Mouse (Mus musculus): ENCODE data around the gene Nek5.

Nek5 gene

DNA sequence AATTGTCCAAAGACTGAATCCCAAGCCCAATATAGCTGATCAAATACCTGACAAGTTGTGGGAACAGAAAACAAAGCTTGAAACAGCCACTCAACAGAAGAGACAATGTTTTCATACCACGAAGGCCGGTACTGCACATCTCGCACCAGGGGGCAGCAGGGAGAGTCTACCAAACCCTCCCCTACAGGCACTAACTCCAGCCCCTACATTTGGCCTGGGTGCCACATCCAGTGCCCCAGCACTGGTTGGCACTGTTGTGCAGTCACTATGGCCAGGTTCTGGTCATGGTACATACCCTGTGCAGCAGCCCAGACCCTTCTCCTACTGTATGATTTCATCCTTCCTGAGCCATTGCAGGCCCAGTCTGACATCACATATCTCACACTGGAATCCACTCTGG, 95.9 kb downstream of the Nek5 start:
- Histone ChIP-seq H3K9me3 (ENCODE audit: low read length) (peaks cover 7% of the 10 kb centered on the region), H3K4me1 (replicated peaks; ENCODE audit: low read depth, low read length) (no peaks in the 10 kb centered on the region), H3K27me3 (ENCODE audit: insufficient read depth, low read length) (0 out of 2 replicates have a peak, but pooled peaks cover 4% of the 10 kb centered on the region), H3K4me3 (replicated peaks; ENCODE audit: low read length) (no peak overlapping the region), H3K36me3 (ENCODE audit: insufficient read depth, low read length) (no peaks in the 10 kb centered on the region)
- TF ChIP-seq CTCF (conservative IDR thresholded peaks at IDR 0.05; ENCODE audit: low read length) = 0 out of 2 replicates have a peak, but pooled peaks have one; percentile 11
- no peak for TF ChIP-seq NANOG (IDR thresholded peaks at IDR 0.05; ENCODE audit: borderline replicate concordance, low read length)

DNA sequence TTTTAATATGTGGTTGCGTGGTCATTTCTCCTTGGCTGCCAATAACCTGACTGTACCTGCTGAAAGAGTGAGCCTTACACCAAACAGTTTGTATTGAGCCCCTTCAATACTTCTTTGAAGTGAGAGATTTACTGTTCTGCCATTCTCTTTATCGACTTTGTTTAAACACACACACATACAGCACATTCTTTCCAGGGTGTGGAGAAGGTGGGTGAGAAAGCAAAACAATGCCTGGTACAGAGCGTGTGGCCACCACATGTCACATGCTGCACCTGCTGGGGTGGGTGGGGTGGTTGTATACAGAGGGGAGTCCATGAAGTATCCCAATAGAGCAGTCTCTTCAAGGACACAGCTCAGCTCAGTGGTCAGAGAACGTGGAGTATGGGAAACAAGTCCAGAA, 99.6 kb downstream of the Nek5 start:
- no peaks in the 10 kb centered on the region for H3K36me3 ChIP-seq (ENCODE audit: insufficient read depth, low read length)
- H3K9me3 ChIP-seq (ENCODE audit: low read length) = peaks cover 7% of the 10 kb centered on the region
- no peaks in the 10 kb centered on the region for H3K4me1 ChIP-seq (replicated peaks; ENCODE audit: low read depth, low read length)
- H3K27me3 ChIP-seq (ENCODE audit: insufficient read depth, low read length) = 0 out of 2 replicates have a peak, but pooled peaks cover 4% of the 10 kb centered on the region
- no peak overlapping the region for H3K4me3 ChIP-seq (replicated peaks; ENCODE audit: low read length)
- TF ChIP-seq NANOG (IDR thresholded peaks at IDR 0.05; ENCODE audit: borderline replicate concordance, low read length) (no peak), CTCF (conservative IDR thresholded peaks at IDR 0.05; ENCODE audit: low read length) (no peak), POU5F1 (IDR thresholded peaks at IDR 0.05; ENCODE audit: borderline replicate concordance, low read length) (no peak)
